Mouse (Mus musculus): ENCODE results near the gene Olfr1311. TPM values are rescaled to one million over a fixed set of nuclear protein-coding genes. Genes with fewer than 3 reads are reported as not detected.

Gene Olfr1311
- not detected in 2 replicates for polyA plus RNA-seq (2012; rRNA removed; ENCODE audit: low replicate concordance)

DNA sequence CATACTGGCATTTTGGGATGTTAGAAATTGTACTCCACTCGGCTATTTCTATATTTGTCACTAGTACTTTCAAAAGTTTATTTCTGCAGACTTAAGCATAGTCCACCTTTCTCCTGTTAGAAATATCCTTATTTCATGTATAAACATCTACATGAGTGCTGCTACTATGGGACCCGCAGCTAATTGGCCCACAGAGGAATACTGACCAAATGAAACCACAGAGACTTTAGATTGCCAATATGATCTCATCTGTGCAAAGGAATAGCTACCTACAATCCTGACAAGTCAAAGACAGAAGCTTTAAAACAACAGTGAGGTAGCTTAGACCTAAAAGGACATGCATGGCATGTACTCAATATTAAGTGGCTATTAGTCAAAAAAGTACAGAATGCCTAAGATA, at the start of gene Olfr1311:
Olfr1311 (minus strand) TSS at position 101 of the 400 bp plus-strand sequence.

DNA sequence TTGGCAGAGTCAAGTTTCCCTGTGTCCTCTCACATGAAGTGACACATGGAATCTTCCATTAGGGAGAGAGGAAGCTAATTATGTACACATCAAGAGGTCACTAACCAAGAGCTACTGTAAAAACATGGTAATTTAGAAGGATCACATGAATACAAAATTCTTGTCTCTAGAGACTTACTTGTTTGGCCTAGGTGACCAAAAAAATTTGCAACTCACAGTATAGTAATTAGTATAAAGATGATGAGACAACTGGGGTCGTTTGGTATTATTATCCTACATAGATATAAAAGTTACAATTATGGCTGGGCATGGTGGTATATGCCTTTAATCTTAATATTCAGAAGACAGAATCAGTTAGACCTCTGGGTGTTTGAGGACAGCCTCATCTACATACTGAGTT, 25.9 kb upstream of the Olfr1311 start, which contains the start of gene Olfr1312:
Olfr1312 (minus strand) TSS at position 101 of the 400 bp plus-strand sequence.

GRCm38 (mm10) chr2:112012608-112013007, 11.6 kb downstream of the Olfr1311 start, which contains the start of gene Olfr1310:
Gene Olfr1310 (minus strand): TSS chr2:112012708.

DNA sequence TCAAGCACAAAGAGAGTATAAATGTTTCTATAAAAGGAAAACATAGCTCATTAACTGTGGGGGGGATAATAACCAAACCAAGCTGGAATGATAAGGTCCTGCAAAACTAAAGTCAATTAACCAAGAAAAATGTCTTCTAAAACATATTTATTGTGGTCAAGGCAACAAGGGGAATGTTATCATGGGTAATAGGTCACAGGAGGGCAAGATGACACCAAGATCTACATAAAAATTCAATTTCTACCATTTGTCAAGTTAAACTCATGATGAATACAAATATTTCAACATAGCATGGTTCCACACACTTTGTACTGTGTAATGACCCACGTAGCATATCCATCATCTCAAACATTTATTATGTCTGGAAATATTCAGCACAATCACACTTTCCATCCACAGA, 34.0 kb downstream of the Olfr1311 start, which contains the start of gene Olfr1309:
Olfr1309 (minus strand) TSS at position 101 of the 400 bp plus-strand sequence.

Other genes with a start within 250 kb of the Olfr1311 start
- gene Olfr1302, start 247.0 kb downstream of the Olfr1311 start, polyA plus RNA-seq (2012; rRNA removed; ENCODE audit: low replicate concordance): not detected in 2 replicates
- gene Olfr1303, start 204.1 kb downstream of the Olfr1311 start, polyA plus RNA-seq (2012; rRNA removed; ENCODE audit: low replicate concordance): not detected in 2 replicates
- gene Olfr1305, start 147.3 kb downstream of the Olfr1311 start, polyA plus RNA-seq (2012; rRNA removed; ENCODE audit: low replicate concordance): not detected in 2 replicates
- gene Olfr1306, start 108.1 kb downstream of the Olfr1311 start, polyA plus RNA-seq (2012; rRNA removed; ENCODE audit: low replicate concordance): not detected in 2 replicates
- gene Olfr1307, start 75.0 kb downstream of the Olfr1311 start, polyA plus RNA-seq (2012; rRNA removed; ENCODE audit: low replicate concordance): not detected in 2 replicates
- gene Olfr1308, start 59.5 kb downstream of the Olfr1311 start, polyA plus RNA-seq (2012; rRNA removed; ENCODE audit: low replicate concordance): not detected in 2 replicates
- not detected in 2 replicates for gene Olfr1309, start 34.1 kb downstream of the Olfr1311 start, polyA plus RNA-seq (2012; rRNA removed; ENCODE audit: low replicate concordance)
- not detected in 2 replicates for gene Olfr1310, start 11.7 kb downstream of the Olfr1311 start, polyA plus RNA-seq (2012; rRNA removed; ENCODE audit: low replicate concordance)
- not detected in 2 replicates for gene Olfr1312, start 25.8 kb upstream of the Olfr1311 start, polyA plus RNA-seq (2012; rRNA removed; ENCODE audit: low replicate concordance)
- gene Olfr1313, start 53.4 kb upstream of the Olfr1311 start, polyA plus RNA-seq (2012; rRNA removed; ENCODE audit: low replicate concordance): not detected in 2 replicates
- gene Olfr1314, start 72.4 kb upstream of the Olfr1311 start, polyA plus RNA-seq (2012; rRNA removed; ENCODE audit: low replicate concordance): not detected in 2 replicates
- not detected in 2 replicates for gene Olfr1315-ps1, start 91.0 kb upstream of the Olfr1311 start, polyA plus RNA-seq (2012; rRNA removed; ENCODE audit: low replicate concordance)
- not detected in 2 replicates for gene Olfr1316, start 110.6 kb upstream of the Olfr1311 start, polyA plus RNA-seq (2012; rRNA removed; ENCODE audit: low replicate concordance)
- not detected in 2 replicates for gene Olfr1317, start 115.9 kb upstream of the Olfr1311 start, polyA plus RNA-seq (2012; rRNA removed; ENCODE audit: low replicate concordance)
- not detected in 2 replicates for gene Olfr1318, start 129.8 kb upstream of the Olfr1311 start, polyA plus RNA-seq (2012; rRNA removed; ENCODE audit: low replicate concordance)
- gene Lpcat4, start 215.1 kb upstream of the Olfr1311 start, polyA plus RNA-seq (2012; rRNA removed; ENCODE audit: low replicate concordance): 36.0 and 94.5 TPM in 2 replicates
- not detected in 2 replicates for gene Nutm1, start 234.9 kb upstream of the Olfr1311 start, polyA plus RNA-seq (2012; rRNA removed; ENCODE audit: low replicate concordance)
- gene Nop10, start 237.5 kb upstream of the Olfr1311 start, polyA plus RNA-seq (2012; rRNA removed; ENCODE audit: low replicate concordance): 62.3 and 132 TPM in 2 replicates
- 35.2 and 45.7 TPM in 2 replicates for gene Slc12a6, start 241.4 kb upstream of the Olfr1311 start, polyA plus RNA-seq (2012; rRNA removed; ENCODE audit: low replicate concordance)
- gene Gm21985, start 241.9 kb upstream of the Olfr1311 start, polyA plus RNA-seq (2012; rRNA removed; ENCODE audit: low replicate concordance): not detected in 2 replicates

Data from mammary gland, adult 2 months (tissue).